Mouse (Mus musculus) testis, adult 2 months (tissue): ENCODE data around the gene Fam3b.

ENCODE experiments used
- CTCF ChIP-seq: fragments of 200-500 bp; IDR thresholded peaks from 2 replicates; pipeline ENCODE4 v1.5.1; 2012; ENCODE audit warnings: low read depth, mild to moderate bottlenecking, inconsistent platforms, low read length, moderate library complexity; ENCODE audit not compliant: control insufficient read depth, insufficient read depth, insufficient replicate concordance
- POLR2A ChIP-seq: fragments of 200-500 bp; IDR thresholded peaks from 2 replicates; pipeline ENCODE4 v1.6.1; 2012; ENCODE audit warnings: low read depth, mild to moderate bottlenecking, inconsistent platforms, low read length, moderate library complexity; ENCODE audit not compliant: control insufficient read depth

- TF ChIP-seq POLR2A (no peak), CTCF (no peak)
Measured at GRCm38 (mm10) chr16:97507783-97508182, 6.8 kb downstream of the Fam3b start.
